In genomic region chr14:118180711-118181177, GRCm38 (mm10) we compare ENCODE assay signal across 8 mouse cellular contexts. TPM values are rescaled to one million over a fixed set of nuclear protein-coding genes. Genes with fewer than 3 reads are reported as not detected.
DNase-seq lines count a peak whose midpoint lies in the region; ATAC-seq and TF ChIP-seq lines count a peak whose summit lies in the region.

No protein-coding gene starts in this region.

- no peaks in the 10 kb centered on the region for H3K36me3 ChIP-seq in hindbrain, postnatal 0 days (ENCODE audit: insufficient read depth, low read length)
- no peaks in the 10 kb centered on the region for H3K36me3 ChIP-seq in limb, embryonic 13.5 days
- H3K36me3 ChIP-seq in midbrain, embryonic 10.5 days = no peaks in the 10 kb centered on the region

- no peak for TF ChIP-seq CTCF in hindbrain, postnatal 0 days (IDR thresholded peaks at IDR 0.05; ENCODE audit: low read depth)

- no peaks in the 10 kb centered on the region for H3K9me3 ChIP-seq in hindbrain, postnatal 0 days (ENCODE audit: low read length)
- H3K9me3 ChIP-seq in limb, embryonic 13.5 days = no peaks in the 10 kb centered on the region
- H3K9me3 ChIP-seq in midbrain, embryonic 10.5 days (replicated peaks) = no peaks in the 10 kb centered on the region

- H3K9ac ChIP-seq in hindbrain, postnatal 0 days (replicated peaks; ENCODE audit: low read length) = peak overlapping the region; percentile 45
- H3K9ac ChIP-seq in limb, embryonic 13.5 days = peak overlapping the region; percentile 62; the same call in 1 of the 2 replicates

- peak; percentile 39 to 51 for DNase-seq in left cerebral cortex, adult 18-20 months (ENCODE audit: low spot score in 2 of 2)
- DNase-seq in left cerebral cortex, adult 11 months (ENCODE audit: low spot score) = no peak
- DNase-seq in cerebellum, adult 9-11 months = peak; percentile 61
- peak; percentile 24 for DNase-seq in forelimb bud, embryonic 11.5 days (ENCODE audit: low read depth, low spot score)
- DNase-seq in hindbrain, postnatal 0 days (ENCODE audit: low spot score) = peak; percentile 82
- DNase-seq in midbrain, embryonic 10.5 days (ENCODE audit: low spot score) = peak; percentile 48
- DNase-seq in yolk sac, embryonic 10.5 days (ENCODE audit: low spot score) = peak; percentile 12

- H3K27ac ChIP-seq in hindbrain, postnatal 0 days = peak overlapping the region; percentile 23
- no peak overlapping the region for H3K27ac ChIP-seq in limb, embryonic 13.5 days
- H3K27ac ChIP-seq in midbrain, embryonic 10.5 days (replicated peaks) = peak overlapping the region; percentile 94

- peak; percentile 67 for ATAC-seq in hindbrain, postnatal 0 days
- ATAC-seq in limb, embryonic 13.5 days (ENCODE audit: low FRiP score, low read depth) = peak; percentile 72

- 3% methylated on average over 10 of the region's 10 CpGs for WGBS in hindbrain, postnatal 0 days
- WGBS in limb, embryonic 13.5 days = 4% methylated on average over 10 of the region's 10 CpGs
- 4% methylated on average over 10 of the region's 10 CpGs for WGBS in midbrain, embryonic 10.5 days

- peak overlapping the region; percentile 67 for H3K4me2 ChIP-seq in hindbrain, postnatal 0 days (ENCODE audit: low read depth, low read length)
- peak overlapping the region; percentile 70 for H3K4me2 ChIP-seq in limb, embryonic 13.5 days (replicated peaks)

- H3K4me1 ChIP-seq in hindbrain, postnatal 0 days (ENCODE audit: insufficient read depth, low read length) = no peaks in the 10 kb centered on the region
- H3K4me1 ChIP-seq in limb, embryonic 13.5 days = 0 out of 2 replicates have a peak, but pooled peaks cover 4% of the 10 kb centered on the region
- H3K4me1 ChIP-seq in midbrain, embryonic 10.5 days = peaks cover 20% of the 10 kb centered on the region

- no peaks in the 10 kb centered on the region for H3K27me3 ChIP-seq in hindbrain, postnatal 0 days (ENCODE audit: insufficient read depth, low read length)
- H3K27me3 ChIP-seq in limb, embryonic 13.5 days = no peaks in the 10 kb centered on the region
- H3K27me3 ChIP-seq in midbrain, embryonic 10.5 days (ENCODE audit: low read depth, poor library complexity, severe bottlenecking) = 0 out of 2 replicates have a peak, but pooled peaks cover under 1% of the 10 kb centered on the region

- peak overlapping the region; percentile 43 for H3K4me3 ChIP-seq in hindbrain, postnatal 0 days (ENCODE audit: low read length)
- H3K4me3 ChIP-seq in limb, embryonic 13.5 days = peak overlapping the region; percentile 51
- peak overlapping the region; percentile 61 for H3K4me3 ChIP-seq in midbrain, embryonic 10.5 days

RNA-seq across cellular contexts. Expression of gene Gpr180, which starts 43.8 kb away (rescaled TPM):
- total RNA-seq in left cerebral cortex, adult 18-20 months (2021) = 10 to 100 TPM; 28.6 to 30.2 TPM
- total RNA-seq in hindbrain, postnatal 0 days (2014; rRNA removed) = 53.7 and 68.2 TPM in 2 replicates
- polyA plus RNA-seq in hindbrain, postnatal 0 days (2015; fragmentation: Nextera tagmentation; extraction: Ambion mirVana) = 50.1 and 50.4 TPM in 2 replicates
- polyA plus RNA-seq in limb, embryonic 13.5 days (2015; fragmentation: Nextera tagmentation; extraction: Ambion mirVana) = 69.3 and 71.8 TPM in 2 replicates
- 35.8 and 38.5 TPM in 2 replicates for polyA plus RNA-seq in midbrain, embryonic 10.5 days (2016; fragmentation: Nextera tagmentation; extraction: Ambion mirVana)

RNA-seq across cellular contexts. Expression of gene Tgds, which starts 48.2 kb away (rescaled TPM):
- 1 to 10 TPM; 7.9 to 9.1 TPM for total RNA-seq in left cerebral cortex, adult 18-20 months (2021)
- total RNA-seq in hindbrain, postnatal 0 days (2014; rRNA removed) = 8.1 and 10.0 TPM in 2 replicates
- polyA plus RNA-seq in hindbrain, postnatal 0 days (2015; fragmentation: Nextera tagmentation; extraction: Ambion mirVana) = 8.8 and 10.3 TPM in 2 replicates
- 38.3 and 38.8 TPM in 2 replicates for polyA plus RNA-seq in limb, embryonic 13.5 days (2015; fragmentation: Nextera tagmentation; extraction: Ambion mirVana)
- 28.3 and 29.1 TPM in 2 replicates for polyA plus RNA-seq in midbrain, embryonic 10.5 days (2016; fragmentation: Nextera tagmentation; extraction: Ambion mirVana)

RNA-seq across cellular contexts. Expression of gene Sox21, which starts 56.1 kb away (rescaled TPM):
- 10 to 100 TPM; 12.9 to 13.0 TPM for total RNA-seq in left cerebral cortex, adult 18-20 months (2021)
- 15.9 and 20.1 TPM in 2 replicates for total RNA-seq in hindbrain, postnatal 0 days (2014; rRNA removed)
- polyA plus RNA-seq in hindbrain, postnatal 0 days (2015; fragmentation: Nextera tagmentation; extraction: Ambion mirVana) = 4.1 TPM in 2 replicates
- polyA plus RNA-seq in limb, embryonic 13.5 days (2015; fragmentation: Nextera tagmentation; extraction: Ambion mirVana) = 0.11 and 0.19 TPM in 2 replicates
- 11.1 and 12.3 TPM in 2 replicates for polyA plus RNA-seq in midbrain, embryonic 10.5 days (2016; fragmentation: Nextera tagmentation; extraction: Ambion mirVana)
